27 mouse cellular contexts compared by ENCODE assay signal in genomic region chr14:76583985-76584384, GRCm38 (mm10). TPM values are rescaled to one million over a fixed set of nuclear protein-coding genes. Genes with fewer than 3 reads are reported as not detected.
DNase-seq lines count a peak whose midpoint lies in the region; ATAC-seq and TF ChIP-seq lines count a peak whose summit lies in the region.
"Had no signal": no experiment of that assay in that cellular context is flagged by ENCODE, and none has a peak within 500 bp of the region (broad histone marks: within the 10 kb centered on the region; RNA-seq: fewer than 3 reads in every experiment).

No protein-coding gene starts in this region.

- no peak overlapping the region for H3K4me2 ChIP-seq in forebrain, embryonic 12.5 days
- H3K4me2 ChIP-seq in liver, embryonic 11.5 days: no peak overlapping the region
- no peak overlapping the region for H3K4me2 ChIP-seq in liver, embryonic 13.5 days
- H3K4me2 ChIP-seq: forebrain, embryonic 13.5 days; midbrain, embryonic 15.5 days; neural tube, embryonic 13.5 days had no signal

- H3K4me1 ChIP-seq in forebrain, embryonic 10.5 days: no peaks in the 10 kb centered on the region
- H3K4me1 ChIP-seq in forebrain, embryonic 12.5 days: no peaks in the 10 kb centered on the region
- H3K4me1 ChIP-seq in liver, embryonic 11.5 days (replicated peaks; ENCODE audit: control insufficient read depth, insufficient read depth, low read length): 0 out of 2 replicates have a peak, but pooled peaks cover 3% of the 10 kb centered on the region
- no peaks in the 10 kb centered on the region for H3K4me1 ChIP-seq in ES-Bruce4 (ENCODE audit: control insufficient read depth, insufficient read depth, low read length)
- peaks cover 15% of the 10 kb centered on the region for H3K4me1 ChIP-seq in liver, embryonic 13.5 days (replicated peaks)
- H3K4me1 ChIP-seq: forebrain, embryonic 13.5 days; hindbrain, embryonic 10.5 days; midbrain, embryonic 15.5 days; neural tube, embryonic 13.5 days had no signal

- TF ChIP-seq POLR2A in ES-Bruce4 (IDR thresholded peaks at IDR 0.05; ENCODE audit: insufficient read depth, low read length): no peak

- no peak overlapping the region for H3K9ac ChIP-seq in forebrain, embryonic 12.5 days
- no peak overlapping the region for H3K9ac ChIP-seq in liver, embryonic 11.5 days (ENCODE audit: low read depth, low read length)
- no peak overlapping the region for H3K9ac ChIP-seq in ES-Bruce4 (ENCODE audit: low read depth, poor library complexity, severe bottlenecking)
- no peak overlapping the region for H3K9ac ChIP-seq in liver, embryonic 13.5 days
- H3K9ac ChIP-seq: forebrain, embryonic 13.5 days; midbrain, embryonic 15.5 days; neural tube, embryonic 13.5 days had no signal

- H3K27me3 ChIP-seq in forebrain, embryonic 10.5 days (ENCODE audit: poor library complexity, severe bottlenecking): no peaks in the 10 kb centered on the region
- H3K27me3 ChIP-seq in forebrain, embryonic 12.5 days: no peaks in the 10 kb centered on the region
- no peaks in the 10 kb centered on the region for H3K27me3 ChIP-seq in liver, embryonic 11.5 days (replicated peaks; ENCODE audit: control insufficient read depth, insufficient read depth, low read length)
- no peaks in the 10 kb centered on the region for H3K27me3 ChIP-seq in ES-Bruce4 (ENCODE audit: control insufficient read depth, insufficient read depth, low read length, poor library complexity, severe bottlenecking)
- H3K27me3 ChIP-seq in liver, embryonic 13.5 days: no peaks in the 10 kb centered on the region
- H3K27me3 ChIP-seq: forebrain, embryonic 13.5 days; midbrain, embryonic 15.5 days; neural tube, embryonic 13.5 days; Patski had no signal

- no peak for DNase-seq in forebrain, embryonic 10.5 days (ENCODE audit: extremely low spot score, low spot score)
- no peak for DNase-seq in liver, embryonic 11.5 days (ENCODE audit: low spot score)
- DNase-seq in liver: no peak
- DNase-seq in liver, embryonic 13.5 days: no peak
- DNase-seq in left cerebral cortex, postnatal 36 days (ENCODE audit: low spot score in 2 of 2): no peak
- DNase-seq: adrenal gland, adult 8-10 months; cerebellum, adult 11-12 months; cerebellum, postnatal 10 days; gastrocnemius, postnatal 36 days; kidney, postnatal 14 days; lung, postnatal 14 days; right cerebral cortex, postnatal 4 days; thymus, adult 18-20 months; thymus, postnatal 36 days had no signal

- H3K4me3 ChIP-seq in forebrain, embryonic 10.5 days: no peak overlapping the region
- no peak overlapping the region for H3K4me3 ChIP-seq in forebrain, embryonic 12.5 days (replicated peaks)
- H3K4me3 ChIP-seq in liver, embryonic 11.5 days (ENCODE audit: low read depth, low read length): no peak overlapping the region
- no peak overlapping the region for H3K4me3 ChIP-seq in ES-Bruce4 (ENCODE audit: low read depth, low read length)
- no peak overlapping the region for H3K4me3 ChIP-seq in liver, embryonic 13.5 days (replicated peaks)
- H3K4me3 ChIP-seq: forebrain, embryonic 13.5 days; hindbrain, embryonic 10.5 days; limb, embryonic 10.5 days; midbrain, embryonic 15.5 days; neural tube, embryonic 13.5 days had no signal

- no peak for ATAC-seq in forebrain, embryonic 12.5 days (ENCODE audit: low FRiP score)
- ATAC-seq in liver, embryonic 11.5 days (replicated peaks; ENCODE audit: low FRiP score): peak; percentile 63
- ATAC-seq in liver, embryonic 13.5 days (ENCODE audit: low read depth): peak; percentile 55
- ATAC-seq: activated CD4-positive, CD25-positive, alpha-beta regulatory T cell, adult 4 months; forebrain, embryonic 13.5 days; hindbrain, postnatal 0 days; intestine, embryonic 16.5 days; midbrain, embryonic 15.5 days; Patski had no signal

- intact Hi-C loops in left cerebral cortex, postnatal 36 days (cut with DNase I): no loop called here

- TF ChIP-seq CTCF in ES-Bruce4 (IDR thresholded peaks at IDR 0.05; ENCODE audit: low read depth, low read length): no peak

- peak; percentile 53; the same call in 1 of the 2 replicates for TF ChIP-seq EP300 in ES-Bruce4 (IDR thresholded peaks at IDR 0.05; ENCODE audit: insufficient read depth, low read depth, low read length)

- H3K9me3 ChIP-seq in forebrain, embryonic 10.5 days: 0 out of 2 replicates have a peak, but pooled peaks cover 3% of the 10 kb centered on the region
- H3K9me3 ChIP-seq in forebrain, embryonic 12.5 days: no peaks in the 10 kb centered on the region
- H3K9me3 ChIP-seq in liver, embryonic 11.5 days (ENCODE audit: control insufficient read depth, low read length): no peaks in the 10 kb centered on the region
- no peaks in the 10 kb centered on the region for H3K9me3 ChIP-seq in ES-Bruce4 (replicated peaks; ENCODE audit: control insufficient read depth, insufficient read depth, low read length, poor library complexity, severe bottlenecking)
- no peaks in the 10 kb centered on the region for H3K9me3 ChIP-seq in liver, embryonic 13.5 days (replicated peaks)
- H3K9me3 ChIP-seq: forebrain, embryonic 13.5 days; hindbrain, embryonic 10.5 days; limb, embryonic 10.5 days; midbrain, embryonic 15.5 days; neural tube, embryonic 13.5 days had no signal

- WGBS in forebrain, embryonic 10.5 days: 94% methylated on average over 7 of the region's 7 CpGs
- 91% methylated on average over 7 of the region's 7 CpGs for WGBS in forebrain, embryonic 12.5 days
- WGBS in liver, embryonic 11.5 days: 58% methylated on average over 7 of the region's 7 CpGs
- 51% methylated on average over 7 of the region's 7 CpGs for WGBS in liver, embryonic 13.5 days (ENCODE audit: insufficient replicate concordance)

- peak overlapping the region; percentile 25; the same call in 1 of the 2 replicates for H3K27ac ChIP-seq in forebrain, embryonic 10.5 days
- no peak overlapping the region for H3K27ac ChIP-seq in forebrain, embryonic 12.5 days
- H3K27ac ChIP-seq in liver, embryonic 11.5 days (ENCODE audit: low read depth, low read length): no peak overlapping the region
- H3K27ac ChIP-seq in ES-Bruce4 (ENCODE audit: insufficient read depth, low read length): no peak overlapping the region
- no peak overlapping the region for H3K27ac ChIP-seq in liver, embryonic 13.5 days
- H3K27ac ChIP-seq: forebrain, embryonic 13.5 days; hindbrain, embryonic 10.5 days; hindbrain, postnatal 0 days; limb, embryonic 10.5 days; midbrain, embryonic 15.5 days; neural tube, embryonic 13.5 days had no signal

- no peaks in the 10 kb centered on the region for H3K36me3 ChIP-seq in forebrain, embryonic 10.5 days (replicated peaks)
- no peaks in the 10 kb centered on the region for H3K36me3 ChIP-seq in forebrain, embryonic 12.5 days (replicated peaks)
- H3K36me3 ChIP-seq in liver, embryonic 11.5 days (ENCODE audit: control insufficient read depth, insufficient read depth, low read length): no peaks in the 10 kb centered on the region
- H3K36me3 ChIP-seq in ES-Bruce4 (ENCODE audit: control insufficient read depth, insufficient read depth, low read length, poor library complexity, severe bottlenecking): no peaks in the 10 kb centered on the region
- H3K36me3 ChIP-seq in liver, embryonic 13.5 days: no peaks in the 10 kb centered on the region
- H3K36me3 ChIP-seq: G1E; hindbrain, embryonic 10.5 days; limb, embryonic 10.5 days; midbrain, embryonic 15.5 days; neural tube, embryonic 13.5 days had no signal

RNA-seq across cellular contexts. Expression of gene Serp2, which starts 27.3 kb away (rescaled TPM):
- 24.9 and 25.2 TPM in 2 replicates for polyA plus RNA-seq in forebrain, embryonic 10.5 days (2016; fragmentation: Nextera tagmentation; extraction: Ambion mirVana)
- 43.4 and 45.3 TPM in 2 replicates for polyA plus RNA-seq in forebrain, embryonic 12.5 days (2016; fragmentation: Nextera tagmentation; extraction: Ambion mirVana)
- polyA plus RNA-seq in liver, embryonic 11.5 days (2014; fragmentation: Nextera tagmentation; extraction: Ambion mirVana): 4.3 and 5.3 TPM in 2 replicates
- polyA plus RNA-seq in ES-Bruce4 (2011; ENCODE audit: insufficient read depth, insufficient read length, low read depth, missing spikeins): 6.1 and 6.4 TPM in 2 replicates
- 1.3 and 1.4 TPM in 2 replicates for polyA plus RNA-seq in liver, embryonic 13.5 days (2015; fragmentation: Nextera tagmentation; extraction: Ambion mirVana)
- 100 to 1,000 TPM; 171 to 200 TPM for total RNA-seq in left cerebral cortex, postnatal 36 days (2021)
- total RNA-seq: G1E had no signal
- polyA plus RNA-seq: G1E; liver, adult 2 months had no signal
